Mouse (Mus musculus) heart, adult 2 months (tissue): ENCODE data around the gene Exosc3.

Experiments
- CTCF ChIP-seq: fragments of 200-600 bp; IDR thresholded peaks from 2 replicates; pipeline ENCODE4 v1.8.1; 2022; ENCODE audit warnings: antibody characterized with exemption, mild to moderate bottlenecking, moderate library complexity
- EP300 ChIP-seq: fragments of 200-500 bp; IDR thresholded peaks from 2 replicates; pipeline ENCODE4 v1.6.1; 2011; ENCODE audit warnings: low read depth, low read length, control low read depth; ENCODE audit not compliant: insufficient read depth
- POLR2A ChIP-seq: fragments of 200-500 bp; IDR thresholded peaks from 2 replicates; pipeline ENCODE4 v1.6.1; 2011; ENCODE audit warnings: mild to moderate bottlenecking, low read depth, low read length, control low read depth; ENCODE audit not compliant: insufficient read depth

DNA sequence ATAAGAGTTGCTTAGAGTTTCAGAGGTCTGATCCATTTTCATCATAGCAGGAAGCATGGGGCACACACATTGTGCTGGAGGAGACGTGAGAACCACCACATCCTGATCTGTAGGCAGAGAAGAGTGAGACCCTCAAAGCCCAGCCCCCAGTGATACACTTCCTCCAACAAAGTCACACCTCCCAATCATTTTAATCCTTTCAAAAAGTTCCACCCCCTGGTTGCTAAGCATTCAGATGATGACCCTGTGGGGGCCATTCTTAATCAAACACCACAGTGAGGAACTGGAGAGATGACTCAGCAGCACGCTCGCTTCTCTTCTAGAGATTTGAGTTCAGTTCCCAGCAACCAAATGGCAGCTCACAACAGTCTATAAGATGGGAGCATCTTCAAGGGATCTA, 10.1 kb downstream of the Exosc3 start:
- no peak for TF ChIP-seq CTCF
- no peak for TF ChIP-seq EP300
- TF ChIP-seq POLR2A, result no peak
